Mouse (Mus musculus): ENCODE measurements around the gene Fam168b. TPM values are rescaled to one million over a fixed set of nuclear protein-coding genes. Genes with fewer than 3 reads are reported as not detected.

The Fam168b gene
- total RNA-seq, 1 experiment from 2014 or later = 137 TPM

- ATAC-seq (ENCODE audit: extremely low read depth, insufficient number of reproducible peaks, low FRiP score, poor library complexity, severe bottlenecking) = no peak
These were observed 10.9 kb upstream of the Fam168b start for GRCm38 (mm10) chr1:34853786-34854185.

- ATAC-seq (ENCODE audit: extremely low read depth, insufficient number of reproducible peaks, low FRiP score, poor library complexity, severe bottlenecking) = no peak
These were observed 9.4 kb upstream of the Fam168b start for GRCm38 (mm10) chr1:34852116-34852878.

- ATAC-seq (ENCODE audit: extremely low read depth, insufficient number of reproducible peaks, low FRiP score, poor library complexity, severe bottlenecking) = no peak
These were observed 8.7 kb upstream of the Fam168b start for GRCm38 (mm10) chr1:34851562-34851961.

- no peak for ATAC-seq (ENCODE audit: extremely low read depth, insufficient number of reproducible peaks, low FRiP score, poor library complexity, severe bottlenecking)
These were observed 7.7 kb upstream of the Fam168b start for GRCm38 (mm10) chr1:34850343-34851136.

GRCm38 (mm10) chr1:34849745-34850342, 7.0 kb upstream of the Fam168b start, which contains the start of gene Plekhb2:
Plekhb2 (plus strand) TSS chr1:34849976.
- ATAC-seq (ENCODE audit: extremely low read depth, insufficient number of reproducible peaks, low FRiP score, poor library complexity, severe bottlenecking) = peak; percentile 76

GRCm38 (mm10) chr1:34847070-34847469, 4.2 kb upstream of the Fam168b start:
- no peak for ATAC-seq (ENCODE audit: extremely low read depth, insufficient number of reproducible peaks, low FRiP score, poor library complexity, severe bottlenecking)

- ATAC-seq (ENCODE audit: extremely low read depth, insufficient number of reproducible peaks, low FRiP score, poor library complexity, severe bottlenecking) = peak; percentile 39
These were observed 440 bp downstream of the Fam168b start for GRCm38 (mm10) chr1:34842389-34842861.

- ATAC-seq (ENCODE audit: extremely low read depth, insufficient number of reproducible peaks, low FRiP score, poor library complexity, severe bottlenecking) = no peak
These were observed 1.0 kb downstream of the Fam168b start for GRCm38 (mm10) chr1:34841709-34842388.

- ATAC-seq (ENCODE audit: extremely low read depth, insufficient number of reproducible peaks, low FRiP score, poor library complexity, severe bottlenecking) = peak; percentile 33; the same call in 1 of the 2 replicates
These were observed 3.6 kb downstream of the Fam168b start for GRCm38 (mm10) chr1:34839241-34839640.

GRCm38 (mm10) chr1:34837951-34838689, 4.7 kb downstream of the Fam168b start:
- peak; percentile 36; the same call in 1 of the 2 replicates for ATAC-seq (ENCODE audit: extremely low read depth, insufficient number of reproducible peaks, low FRiP score, poor library complexity, severe bottlenecking)

GRCm38 (mm10) chr1:34834904-34835303, 8.0 kb downstream of the Fam168b start:
- ATAC-seq (ENCODE audit: extremely low read depth, insufficient number of reproducible peaks, low FRiP score, poor library complexity, severe bottlenecking) = no peak

GRCm38 (mm10) chr1:34831381-34831780, 11.5 kb downstream of the Fam168b start:
- ATAC-seq (ENCODE audit: extremely low read depth, insufficient number of reproducible peaks, low FRiP score, poor library complexity, severe bottlenecking) = no peak

- ATAC-seq (ENCODE audit: extremely low read depth, insufficient number of reproducible peaks, low FRiP score, poor library complexity, severe bottlenecking) = no peak
These were observed 11.9 kb downstream of the Fam168b start for GRCm38 (mm10) chr1:34830934-34831333.

- ATAC-seq (ENCODE audit: extremely low read depth, insufficient number of reproducible peaks, low FRiP score, poor library complexity, severe bottlenecking) = no peak
These were observed 14.2 kb downstream of the Fam168b start for GRCm38 (mm10) chr1:34828528-34829294.

- peak; percentile 51 for ATAC-seq (ENCODE audit: extremely low read depth, insufficient number of reproducible peaks, low FRiP score, poor library complexity, severe bottlenecking)
These were observed 15.0 kb downstream of the Fam168b start for GRCm38 (mm10) chr1:34827900-34828299.

- no peak for ATAC-seq (ENCODE audit: extremely low read depth, insufficient number of reproducible peaks, low FRiP score, poor library complexity, severe bottlenecking)
These were observed 17.0 kb downstream of the Fam168b start for GRCm38 (mm10) chr1:34825909-34826308.

GRCm38 (mm10) chr1:34824208-34824607, 18.7 kb downstream of the Fam168b start:
- no peak for ATAC-seq (ENCODE audit: extremely low read depth, insufficient number of reproducible peaks, low FRiP score, poor library complexity, severe bottlenecking)

- ATAC-seq (ENCODE audit: extremely low read depth, insufficient number of reproducible peaks, low FRiP score, poor library complexity, severe bottlenecking) = peak; percentile 55
These were observed 19.5 kb downstream of the Fam168b start for GRCm38 (mm10) chr1:34823353-34823752.

All from neutrophil, adult 5-6 weeks (primary cell).